Mouse (Mus musculus) activated CD4-positive, CD25-positive, alpha-beta regulatory T cell, adult 4 months (primary cell): ENCODE measurements around the gene Cacna1a. TPM values are rescaled to one million over a fixed set of nuclear protein-coding genes. Genes with fewer than 3 reads are reported as not detected.

ENCODE experiments used
- ATAC-seq: one replicate; pipeline ENCODE4 v1.8.0; 2017
- polyA plus RNA-seq, 2 experiments: library from polyadenylated mRNA; unstranded; fragments of 100-300 nt; shearing (Covaris generic); gene quantifications; one replicate each; pipeline ENCODE4 v1.2.1; 2017

Gene Cacna1a
- polyA plus RNA-seq, 2 experiments from 2014 or later = 5.8 to 10.5 TPM

GRCm38 (mm10) chr8:84542481-84542880 lies 154.2 kb downstream of the Cacna1a start:
- ATAC-seq = no peak

GRCm38 (mm10) chr8:84545522-84545921 lies 157.3 kb downstream of the Cacna1a start:
- ATAC-seq = no peak

DNA sequence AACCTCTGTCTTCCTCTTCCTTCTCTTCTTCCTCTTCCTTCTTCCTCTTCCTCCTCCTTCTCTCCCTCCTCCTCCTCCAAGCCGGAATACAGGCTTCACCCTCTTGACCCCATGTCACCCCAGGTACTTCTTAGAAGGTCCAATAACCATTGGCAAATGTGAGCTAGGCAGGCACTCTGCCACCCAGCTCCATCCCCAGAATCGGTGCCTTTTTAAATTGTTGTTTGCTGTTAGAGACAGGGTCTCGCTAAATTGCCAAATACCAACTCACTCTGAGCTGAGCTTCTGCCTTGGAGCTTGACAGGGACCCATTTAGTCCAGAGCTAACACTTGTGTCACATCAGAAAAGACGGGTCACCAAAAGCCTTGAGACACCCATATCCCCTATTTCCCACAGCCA lies 164.2 kb downstream of the Cacna1a start:
- no peak for ATAC-seq

GRCm38 (mm10) chr8:84553106-84553505 lies 164.9 kb downstream of the Cacna1a start:
- ATAC-seq = no peak

GRCm38 (mm10) chr8:84553617-84554016 lies 165.4 kb downstream of the Cacna1a start:
- ATAC-seq = no peak

- ATAC-seq = no peak
These were observed 166.2 kb downstream of the Cacna1a start for GRCm38 (mm10) chr8:84554301-84555027.

DNA sequence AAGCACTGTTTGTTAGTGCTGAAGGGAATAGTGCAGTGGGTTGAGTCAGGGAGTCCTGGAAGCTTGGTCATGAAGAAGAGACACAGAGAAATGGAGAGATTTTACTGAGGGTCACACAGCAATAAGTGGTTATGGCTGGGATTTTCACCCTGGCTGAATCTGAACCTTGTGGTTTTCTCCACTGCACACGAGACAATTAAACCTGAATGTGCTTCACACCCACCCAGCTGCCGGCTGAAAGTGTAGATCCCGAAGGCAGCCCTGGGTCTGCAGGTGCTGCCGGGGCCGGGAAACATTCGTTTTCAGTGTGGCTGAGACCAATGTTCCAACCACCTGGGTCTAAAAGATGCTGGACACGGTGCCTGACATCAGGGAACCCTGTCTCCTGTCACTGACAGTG lies 167.0 kb downstream of the Cacna1a start:
- no peak for ATAC-seq

DNA sequence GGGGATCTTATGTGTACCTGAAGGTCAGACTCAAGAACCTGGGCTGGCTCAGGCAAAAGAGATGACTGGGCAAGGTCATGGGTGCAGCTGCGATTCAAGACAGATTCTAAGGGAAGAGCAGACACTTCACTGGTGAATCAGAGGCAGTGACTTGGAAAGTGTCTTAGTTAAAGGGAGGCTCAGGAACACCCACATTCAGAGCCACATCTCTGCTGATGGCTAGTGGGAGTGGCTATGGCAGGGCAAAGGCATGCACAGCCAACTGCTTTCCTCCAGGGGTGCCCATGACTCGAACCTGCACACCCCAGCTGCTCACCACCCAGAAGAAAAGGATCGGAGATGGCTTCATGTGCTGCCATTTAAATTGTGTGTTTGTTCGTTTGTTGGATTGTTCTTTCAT lies 169.7 kb downstream of the Cacna1a start:
- no peak for ATAC-seq

- no peak for ATAC-seq
These were observed 170.9 kb downstream of the Cacna1a start for GRCm38 (mm10) chr8:84559121-84559604.

DNA sequence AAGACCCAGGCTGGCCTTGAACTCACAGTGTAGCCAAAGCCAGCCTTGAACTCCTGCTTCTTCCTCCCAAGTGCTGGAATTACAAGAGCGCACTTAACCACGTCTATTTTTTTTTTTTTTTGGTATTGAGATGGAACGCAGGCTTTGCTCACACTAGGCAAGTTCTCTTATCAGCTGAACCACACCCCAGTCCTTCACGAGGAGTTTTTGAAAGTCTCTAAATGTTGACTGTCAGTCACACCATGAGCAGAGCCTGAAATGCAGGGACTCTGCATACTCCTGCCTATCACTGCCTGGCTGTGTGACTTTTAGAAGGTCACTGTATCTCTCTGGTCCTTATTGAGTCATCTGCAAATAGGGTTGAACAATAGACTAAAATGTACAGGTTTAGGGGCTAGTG lies 173.5 kb downstream of the Cacna1a start:
- no peak for ATAC-seq

DNA sequence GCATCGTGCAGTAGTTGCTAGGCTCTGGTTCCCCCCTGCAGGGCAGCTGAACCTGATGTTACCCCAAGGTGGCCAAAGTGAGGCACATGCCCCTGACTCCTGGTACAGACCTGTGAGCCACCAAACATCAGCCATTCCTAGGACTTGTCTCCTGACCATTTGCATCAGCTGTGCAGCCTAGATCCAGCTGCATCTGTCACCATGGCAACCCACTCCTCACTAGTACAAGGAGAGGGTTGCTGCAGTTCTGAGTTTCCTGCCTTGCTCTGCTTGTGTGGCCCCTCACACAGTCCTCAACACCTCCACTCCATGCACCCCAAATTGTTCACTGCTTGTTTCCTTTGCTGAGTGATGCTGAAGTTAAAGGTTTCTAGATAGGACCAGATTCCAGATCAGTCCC lies 175.8 kb downstream of the Cacna1a start:
- ATAC-seq = no peak

DNA sequence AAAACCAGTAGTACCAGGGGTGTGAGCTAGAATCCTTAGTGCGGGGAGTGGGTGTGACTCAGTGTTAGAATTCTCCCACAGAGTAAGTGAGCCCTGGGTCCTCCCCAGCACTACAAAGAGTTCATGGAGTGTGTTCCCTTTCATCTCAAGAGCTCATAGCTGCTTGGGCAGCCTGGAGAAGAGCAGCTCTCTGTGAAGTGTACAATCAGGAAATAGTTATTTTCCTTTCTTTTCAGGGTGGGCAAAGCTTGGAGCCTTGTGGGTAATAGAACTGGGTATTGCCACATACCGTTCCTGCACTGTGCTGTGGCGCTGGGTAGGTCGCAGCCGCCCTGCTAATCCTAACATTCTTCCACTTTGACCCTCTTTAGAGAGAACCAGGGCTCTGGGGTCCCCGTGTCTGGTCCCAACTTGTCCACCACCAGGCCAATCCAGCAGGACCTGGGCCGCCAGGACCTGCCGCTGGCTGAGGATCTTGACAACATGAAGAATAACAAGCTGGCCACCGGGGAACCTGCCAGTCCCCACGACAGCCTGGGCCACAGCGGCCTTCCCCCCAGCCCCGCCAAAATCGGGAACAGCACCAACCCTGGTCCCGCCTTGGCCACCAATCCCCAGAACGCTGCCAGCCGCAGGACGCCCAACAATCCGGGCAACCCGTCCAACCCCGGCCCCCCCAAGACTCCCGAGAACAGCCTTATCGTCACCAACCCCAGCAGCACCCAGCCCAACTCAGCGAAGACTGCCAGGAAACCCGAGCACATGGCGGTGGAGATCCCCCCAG lies 177.5 kb downstream of the Cacna1a start:
- ATAC-seq = no peak

DNA sequence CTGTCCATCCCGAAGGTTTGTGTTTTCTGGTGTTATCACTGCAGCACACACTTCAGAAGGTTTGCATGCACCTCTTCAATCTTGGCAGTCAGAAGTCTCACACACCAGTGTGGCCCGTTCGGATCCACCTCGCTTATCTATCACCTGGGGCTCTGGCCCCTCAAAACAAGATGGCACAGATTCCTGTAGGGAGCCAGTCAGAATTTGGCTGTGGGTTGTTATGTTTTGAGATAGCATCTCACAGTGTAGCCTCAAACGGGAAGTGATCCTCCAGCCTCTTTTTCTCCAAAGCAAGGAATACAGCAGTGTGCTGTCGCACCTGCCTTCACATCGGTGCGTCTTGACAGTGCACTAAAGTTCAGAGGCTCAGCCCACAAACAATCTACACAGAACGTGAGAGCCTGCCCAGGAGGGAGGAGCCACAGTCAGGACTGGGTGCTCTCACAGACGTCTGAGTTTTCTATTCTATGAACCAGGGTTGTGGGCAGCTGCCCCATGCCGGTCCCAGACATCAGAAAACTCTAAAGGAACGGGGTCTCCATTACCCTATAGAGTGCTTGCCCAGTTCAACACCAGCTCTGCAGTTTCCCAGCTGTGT lies 178.7 kb downstream of the Cacna1a start:
- ATAC-seq = no peak

DNA sequence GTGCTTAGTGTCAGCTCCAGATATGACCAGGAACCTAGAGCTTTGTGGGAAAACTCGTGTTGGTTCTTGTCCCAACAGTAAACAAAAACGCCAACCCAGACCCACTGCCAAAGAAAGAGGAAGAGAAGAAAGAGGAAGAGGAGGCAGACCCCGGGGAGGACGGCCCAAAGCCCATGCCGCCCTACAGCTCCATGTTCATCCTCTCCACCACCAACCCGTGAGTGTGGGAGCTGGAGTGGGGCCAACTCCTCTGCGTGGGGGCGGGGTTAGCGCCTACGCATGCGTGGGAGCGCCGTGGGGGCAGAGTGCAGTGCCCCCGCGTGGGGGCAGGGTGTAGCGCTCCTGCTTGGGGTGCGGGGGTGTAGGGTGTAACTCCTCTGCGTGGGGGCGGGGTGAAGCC lies 179.3 kb downstream of the Cacna1a start:
- no peak for ATAC-seq

DNA sequence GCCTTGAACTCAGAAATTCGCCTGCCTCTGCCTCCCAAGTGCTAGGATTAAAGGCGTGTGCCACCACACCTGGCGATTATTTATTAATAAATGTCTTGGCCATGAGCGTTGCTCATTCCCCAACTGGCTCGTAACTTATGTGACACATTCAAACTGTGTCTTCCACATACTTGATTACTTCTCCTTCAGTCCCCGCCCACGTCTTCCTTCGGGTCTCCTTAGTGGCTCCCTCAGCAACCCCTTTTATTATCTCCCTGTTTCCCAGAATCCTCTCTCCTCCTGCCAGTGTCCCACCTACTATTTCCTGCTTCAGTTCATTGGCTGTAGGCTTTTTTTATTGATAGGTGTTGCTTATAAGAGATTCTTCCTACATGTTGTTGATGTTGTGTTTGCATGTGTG lies 180.5 kb downstream of the Cacna1a start:
- no peak for ATAC-seq

GRCm38 (mm10) chr8:84569921-84570673 lies 181.9 kb downstream of the Cacna1a start:
- no peak for ATAC-seq

DNA sequence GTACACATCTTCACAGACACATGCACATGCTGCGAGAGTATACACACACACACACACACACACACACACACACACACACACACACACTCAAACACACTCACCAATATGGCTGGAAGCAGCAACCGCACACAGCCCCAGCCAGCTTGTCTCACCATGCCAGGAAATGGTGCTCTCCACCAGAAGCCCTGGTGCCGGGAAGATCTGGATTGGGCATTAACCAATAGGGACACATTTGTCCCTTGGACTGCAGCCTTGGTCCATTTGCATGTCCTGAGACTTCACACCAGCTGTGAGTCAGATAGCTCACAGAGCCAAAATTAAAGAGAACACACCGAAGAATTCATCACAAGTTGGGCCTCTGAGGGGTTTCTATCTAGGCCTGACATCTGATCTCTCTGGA lies 189.2 kb downstream of the Cacna1a start:
- ATAC-seq = no peak

DNA sequence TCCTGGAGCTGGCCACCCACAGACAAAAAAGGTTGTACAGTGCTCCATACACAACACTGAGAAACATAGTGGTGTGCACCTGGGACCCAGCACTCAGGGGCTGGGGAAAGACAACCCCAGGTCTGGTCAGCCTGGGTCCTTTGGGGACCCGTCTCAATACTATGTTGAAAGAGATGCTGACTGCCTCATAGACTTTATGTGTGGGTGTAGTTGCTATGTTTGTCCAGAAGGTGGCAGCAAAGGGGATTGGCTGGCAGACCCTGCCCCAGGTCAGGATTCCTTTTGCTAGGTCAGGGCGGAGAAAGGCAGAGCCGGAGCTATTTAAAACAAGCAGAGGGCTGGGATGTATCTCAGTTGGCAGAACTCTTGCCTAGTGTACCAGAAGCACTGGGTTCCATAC lies 191.4 kb downstream of the Cacna1a start:
- ATAC-seq = no peak

DNA sequence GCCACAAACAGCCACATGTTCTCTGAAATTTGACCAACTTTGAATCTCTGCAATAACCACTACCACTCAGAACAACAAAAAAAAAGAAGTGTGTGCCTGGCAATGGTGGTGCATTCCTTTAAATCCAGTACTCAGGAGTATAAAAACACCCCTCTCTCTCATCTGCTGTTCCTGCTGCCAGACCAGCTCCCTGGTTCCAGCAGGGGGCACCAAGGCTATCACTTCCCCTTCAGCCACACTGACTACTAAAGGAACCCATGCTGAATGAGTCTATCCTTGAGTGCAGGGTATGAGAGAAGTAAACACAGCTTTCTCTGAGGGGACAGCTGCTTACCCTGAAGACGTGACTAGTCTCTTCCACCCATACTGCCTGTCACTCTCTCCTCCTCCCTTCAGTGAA lies 197.1 kb downstream of the Cacna1a start:
- ATAC-seq = no peak

DNA sequence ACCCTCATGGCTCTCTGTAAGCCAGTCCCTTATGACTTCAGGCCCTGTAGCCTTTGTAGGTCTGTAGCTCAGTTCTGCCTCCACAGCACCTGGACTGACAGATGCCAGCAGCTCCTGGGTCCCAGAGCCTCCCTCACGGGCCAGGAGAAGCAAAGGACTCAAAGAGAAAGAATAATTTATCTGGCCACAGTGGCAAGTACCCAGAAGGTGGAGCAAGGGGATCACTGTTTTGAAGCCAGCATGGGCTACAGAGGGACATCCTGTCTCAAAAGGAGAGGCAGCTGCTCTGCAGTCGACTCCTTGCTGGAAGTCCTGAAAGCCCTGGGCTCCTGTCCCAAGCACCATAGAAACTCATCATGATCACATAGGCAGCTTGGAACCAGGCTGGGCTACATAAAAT lies 198.0 kb downstream of the Cacna1a start:
- no peak for ATAC-seq

GRCm38 (mm10) chr8:84588498-84588897 lies 200.3 kb downstream of the Cacna1a start:
- ATAC-seq = no peak

DNA sequence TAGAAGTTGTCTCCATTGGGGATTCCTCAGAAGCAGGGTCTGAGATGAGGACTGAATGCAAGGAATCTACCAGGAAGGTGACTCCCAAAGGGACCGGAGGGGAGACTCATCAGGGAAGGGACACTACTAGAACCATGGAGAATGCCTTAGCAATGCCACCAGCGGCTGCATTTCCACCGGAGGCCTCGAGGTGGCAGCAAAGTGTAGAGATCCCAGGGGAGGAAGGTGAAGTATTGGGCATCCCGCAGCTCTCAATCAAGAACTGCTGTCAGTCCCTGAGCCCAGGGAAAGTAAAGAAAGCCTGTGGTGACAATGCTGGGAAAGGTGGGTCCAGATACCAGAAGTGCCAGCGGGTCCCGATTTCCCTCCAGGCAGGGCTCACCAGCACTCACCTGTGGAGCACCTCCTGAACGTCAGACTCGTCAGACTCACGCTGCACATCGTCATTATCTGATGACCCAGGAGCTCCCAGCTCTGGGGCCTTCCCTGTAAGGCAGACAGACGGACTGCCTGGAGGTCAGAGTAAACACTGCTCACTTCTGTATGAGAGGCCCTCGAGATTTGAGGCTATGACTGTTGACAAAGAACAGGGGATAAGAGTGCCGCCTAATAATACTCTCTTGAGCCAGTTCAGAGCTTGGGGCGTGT lies 203.9 kb downstream of the Cacna1a start:
- peak; percentile 32 for ATAC-seq
